Mouse (Mus musculus) thymus, postnatal 36 days (tissue): ENCODE data around the gene Lrrc39.

ENCODE experiments used
- DNase-seq, 2 experiments: peaks; one replicate each; pipeline ENCODE4 v3.0.0; 2022; ENCODE audit warnings: mixed read lengths in 2 of 2

The Lrrc39 gene

GRCm38 (mm10) chr3:116614295-116614892 lies 51.6 kb downstream of the Lrrc39 start, which contains the start of gene Trmt13:
Gene Trmt13 (minus strand): TSS chr3:116614587.
- no peak for DNase-seq

- DNase-seq: no peak
Measured at GRCm38 (mm10) chr3:116615318-116616068, 52.7 kb downstream of the Lrrc39 start.

DNA sequence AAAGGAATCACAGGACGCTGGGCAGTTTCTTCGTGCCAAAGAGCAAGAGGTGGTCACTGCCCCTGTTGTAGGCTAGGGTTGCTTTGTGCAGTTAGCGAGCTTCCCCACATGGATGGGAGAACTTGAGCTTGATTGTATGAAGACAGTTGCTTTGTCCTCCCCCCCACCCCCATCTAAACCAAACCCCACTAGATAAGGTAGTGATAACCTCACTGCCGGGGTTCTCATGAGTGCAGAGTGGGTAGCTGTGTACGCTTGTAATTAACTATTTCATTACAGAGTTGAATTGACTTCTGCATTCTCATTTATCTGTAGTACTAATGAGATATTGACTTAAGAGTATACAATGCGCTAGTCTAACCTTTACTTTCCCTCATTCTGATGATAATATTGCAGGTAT lies 56.1 kb downstream of the Lrrc39 start:
- no peak for DNase-seq

- no peak for DNase-seq
Measured at GRCm38 (mm10) chr3:116620636-116621370, 58.0 kb downstream of the Lrrc39 start.

DNA sequence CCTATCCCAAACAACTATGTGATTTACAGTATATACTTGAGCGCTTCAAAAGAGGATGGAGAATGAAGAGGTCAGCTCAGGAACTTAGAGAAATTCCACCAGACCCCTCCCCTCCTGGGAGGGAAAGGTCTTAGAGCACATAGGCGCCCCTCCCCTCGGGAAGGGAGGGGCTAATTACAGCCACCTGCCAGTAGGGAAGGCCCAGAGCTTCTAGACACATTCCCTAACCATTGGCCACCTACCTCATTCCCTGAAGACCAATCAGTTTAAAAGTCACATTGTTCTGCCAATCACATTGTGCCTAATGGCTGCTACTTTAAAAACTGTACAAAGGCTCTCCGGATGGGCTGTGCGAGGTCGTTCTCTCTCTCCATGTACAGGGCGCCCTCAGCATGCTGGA lies 59.9 kb downstream of the Lrrc39 start:
- DNase-seq: no peak

DNA sequence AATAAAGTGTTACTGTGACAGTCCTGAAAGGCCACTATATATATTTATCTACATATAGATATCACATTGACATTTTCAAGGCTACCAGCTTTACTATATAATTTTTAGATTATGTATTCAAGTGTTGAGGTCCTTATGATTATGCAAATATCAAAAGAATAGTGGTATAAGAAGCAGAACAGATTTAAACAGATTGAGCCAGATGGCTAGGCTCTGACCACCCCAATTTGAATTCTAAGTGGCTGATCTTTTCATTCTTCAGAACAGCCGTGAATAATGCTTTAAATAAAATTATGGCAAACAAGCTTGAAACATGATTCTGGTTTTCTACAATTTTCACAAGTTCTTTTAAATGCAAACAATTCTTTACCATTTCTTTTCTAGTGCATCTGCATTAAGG lies 68.7 kb downstream of the Lrrc39 start:
- no peak for DNase-seq
